Mouse (Mus musculus) megakaryocyte, embryonic 14.5 days (primary cell): Measurements from ENCODE around the gene Gipc1.

Source experiments
- FLI1 ChIP-seq: IDR thresholded peaks from 2 replicates; pipeline ENCODE4 v1.6.1; 2012; ENCODE audit warnings: low read length, inconsistent platforms, mixed read lengths
- GATA1 ChIP-seq: IDR thresholded peaks from 3 replicates; pipeline ENCODE4 v1.6.1; 2012; ENCODE audit warnings: mixed read lengths, low read length, inconsistent platforms, borderline replicate concordance

DNA sequence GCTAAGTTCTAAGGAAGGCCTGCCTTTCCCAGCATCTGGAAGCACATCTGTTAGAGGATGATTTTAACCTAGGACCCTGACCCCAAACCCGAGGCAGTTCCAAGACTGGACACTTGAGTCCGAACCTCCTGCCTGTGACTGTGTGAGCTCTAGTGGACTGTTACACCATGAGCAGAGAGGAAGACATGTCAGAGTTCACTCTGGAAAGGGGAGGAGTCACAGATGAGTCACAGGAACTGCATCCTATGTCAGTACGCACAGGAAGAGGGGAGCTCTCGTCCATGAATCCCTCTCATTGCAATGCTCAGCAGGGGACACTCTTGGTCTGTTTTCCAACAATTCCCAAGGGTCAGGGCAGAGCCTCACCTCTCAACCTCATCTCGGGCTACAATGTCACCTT lies 20.5 kb downstream of the Gipc1 start:
- TF ChIP-seq GATA1 (no peak), FLI1 (no peak)
